Mouse (Mus musculus): Measurements from ENCODE around the gene Tmem128. TPM values are rescaled to one million over a fixed set of nuclear protein-coding genes. Genes with fewer than 3 reads are reported as not detected.

The Tmem128 gene
- polyA plus RNA-seq (2021; fragmentation: Nextera tagmentation) = 45.7 and 63.8 TPM in 2 replicates
- long read RNA-seq, experiment 1, transcript Tmem128-205 (1 exons, 1,939 nt) = minor isoform, 6 of 61 reads
- long read RNA-seq, experiment 1, transcript Tmem128-201 (5 exons, 1,291 nt) = major isoform, 46 of 61 reads
- long read RNA-seq, experiment 1, partial matches to known transcripts = 0 of 61 reads
- long read RNA-seq, experiment 1, other reads (novel, unspliced or antisense) = 6 of 61 reads
- long read RNA-seq, experiment 2, transcript Tmem128-201 (5 exons, 1,291 nt) = major isoform, 59 of 74 reads
- long read RNA-seq, experiment 2, transcript Tmem128-202 (5 exons, 726 nt) = minor isoform, 6 of 74 reads
- long read RNA-seq, experiment 2, partial matches to known transcripts = 3 of 74 reads
- long read RNA-seq, experiment 2, other reads (novel, unspliced or antisense) = 6 of 74 reads

GRCm38 (mm10) chr5:38260107-38260682 lies at the start of gene Tmem128:
Tmem128 (plus strand) TSS chr5:38260185.

GRCm38 (mm10) chr5:38220328-38220912 lies 39.6 kb upstream of the Tmem128 start, which contains the start of the genes Zbtb49 and Lyar:
Zbtb49 (minus strand) TSS chr5:38220457.
Lyar (plus strand) TSS chr5:38220470.

GRCm38 (mm10) chr5:38275771-38276170 lies 15.8 kb downstream of the Tmem128 start, which contains the start of gene Otop1:
Otop1 (plus strand) TSS chr5:38275972.

Other genes starting within 250 kb of the Tmem128 start
- 44.8 and 49.4 TPM in 2 replicates for gene Stx18, start 221.4 kb upstream of the Tmem128 start, polyA plus RNA-seq (2021; fragmentation: Nextera tagmentation)
- gene Nsg1, start 100.3 kb upstream of the Tmem128 start, polyA plus RNA-seq (2021; fragmentation: Nextera tagmentation) = 232 and 243 TPM in 2 replicates
- 4.2 and 4.3 TPM in 2 replicates for gene Zbtb49, start 39.7 kb upstream of the Tmem128 start, polyA plus RNA-seq (2021; fragmentation: Nextera tagmentation)
- gene Lyar, start 39.7 kb upstream of the Tmem128 start, polyA plus RNA-seq (2021; fragmentation: Nextera tagmentation) = 25.5 and 32.6 TPM in 2 replicates
- gene Otop1, start 15.8 kb downstream of the Tmem128 start, polyA plus RNA-seq (2021; fragmentation: Nextera tagmentation) = not detected in 2 replicates
- gene Drd5, start 59.2 kb downstream of the Tmem128 start, polyA plus RNA-seq (2021; fragmentation: Nextera tagmentation) = 0.87 and 1.3 TPM in 2 replicates
- gene Slc2a9, start 243.0 kb downstream of the Tmem128 start, polyA plus RNA-seq (2021; fragmentation: Nextera tagmentation) = 0.53 and 0.97 TPM in 2 replicates

Measured in left cerebral cortex, adult 6 months (tissue).